Mouse (Mus musculus) MEL (cell line): ENCODE measurements around the gene Gm15155.

ENCODE experiments used
- ELF1 ChIP-seq: IDR thresholded peaks from 2 replicates; pipeline ENCODE4 v1.6.1; 2014; ENCODE audit warnings: low read depth, mild to moderate bottlenecking, inconsistent platforms, low read length, improper control_type of control experiment, moderate library complexity
- JUND ChIP-seq: IDR thresholded peaks from 2 replicates; pipeline ENCODE4 v1.6.1; 2011; ENCODE audit warnings: low read depth, mild to moderate bottlenecking, improper control_type of control experiment, low read length
- KAT2A ChIP-seq: conservative IDR thresholded peaks from 2 replicates; pipeline ENCODE4 v1.6.1; 2012; ENCODE audit warnings: low read depth, low read length, improper control_type of control experiment, inconsistent platforms
- POLR2A ChIP-seq, 2 experiments: IDR thresholded peaks; 2 replicates each; pipeline ENCODE4 v1.6.1; 2011 to 2012; ENCODE audit warnings: low read length in 2 of 2, mild to moderate bottlenecking in 2 of 2, control low read depth in 1 of 2, improper control_type of control experiment in 1 of 2, low read depth in 1 of 2, moderate library complexity in 1 of 2; ENCODE audit not compliant: control insufficient read depth in 1 of 2, insufficient read depth in 1 of 2, poor library complexity in 1 of 2
- ZC3H11A ChIP-seq: IDR thresholded peaks from 2 replicates; pipeline ENCODE4 v1.6.1; 2012; ENCODE audit warnings: low read depth, mild to moderate bottlenecking, inconsistent platforms, low read length, improper control_type of control experiment

- TF ChIP-seq KAT2A (no peak), ELF1 (no peak), POLR2A (IDR thresholded peaks at IDR 0.05; ENCODE audit: control insufficient read depth in 1 of 2, insufficient read depth in 1 of 2, low read depth in 1 of 2, low read length in 2 of 2, poor library complexity in 1 of 2) (no peak), ZC3H11A (no peak), JUND (no peak)
Measured at GRCm38 (mm10) chrX:155625671-155626196, 1.2 kb downstream of the Gm15155 start.
